Mouse (Mus musculus): ENCODE data around the gene Abcc9. TPM values are rescaled to one million over a fixed set of nuclear protein-coding genes. Genes with fewer than 3 reads are reported as not detected.

Gene Abcc9
- polyA plus RNA-seq, 1 experiment from 2014 or later: 1.1 TPM

- Histone ChIP-seq H3K36me3 (no peaks in the 10 kb centered on the region), H3K4me1 (replicated peaks) (no peaks in the 10 kb centered on the region), H3K27ac (no peak overlapping the region), H3K9me3 (replicated peaks) (no peaks in the 10 kb centered on the region), H3K4me2 (no peak overlapping the region), H3K4me3 (replicated peaks) (no peak overlapping the region), H3K27me3 (no peaks in the 10 kb centered on the region), H3K9ac (no peak overlapping the region)
- WGBS (ENCODE audit: insufficient replicate concordance): 61% methylated on average over 14 of the region's 14 CpGs
- DNase-seq (no peak), ATAC-seq (ENCODE audit: low read depth) (no peak)
These were observed 30.6 kb upstream of the Abcc9 start for GRCm38 (mm10) chr6:142732567-142733290.

- H3K9me3 ChIP-seq (replicated peaks): no peaks in the 10 kb centered on the region
- DNase-seq (no peak), ATAC-seq (ENCODE audit: low read depth) (no peak)
- 63% methylated on average over 4 of the region's 4 CpGs for WGBS (ENCODE audit: insufficient replicate concordance)
- H3K27me3 ChIP-seq: no peaks in the 10 kb centered on the region
- no peak overlapping the region for H3K4me3 ChIP-seq (replicated peaks)
- no peak overlapping the region for H3K4me2 ChIP-seq
- H3K9ac ChIP-seq: no peak overlapping the region
- no peak overlapping the region for H3K27ac ChIP-seq
- H3K4me1 ChIP-seq (replicated peaks): no peaks in the 10 kb centered on the region
- no peaks in the 10 kb centered on the region for H3K36me3 ChIP-seq
These were observed 23.9 kb upstream of the Abcc9 start for GRCm38 (mm10) chr6:142726032-142726431.

GRCm38 (mm10) chr6:142721731-142722130 is 19.6 kb upstream of the Abcc9 start:
- H3K4me1 ChIP-seq (replicated peaks): no peaks in the 10 kb centered on the region
- H3K36me3 ChIP-seq: no peaks in the 10 kb centered on the region
- ATAC-seq (ENCODE audit: low read depth): no peak
- H3K4me2 ChIP-seq: no peak overlapping the region
- DNase-seq: no peak
- H3K27ac ChIP-seq: no peak overlapping the region
- H3K27me3 ChIP-seq: no peaks in the 10 kb centered on the region
- no peaks in the 10 kb centered on the region for H3K9me3 ChIP-seq (replicated peaks)
- 72% methylated on average over 8 of the region's 8 CpGs for WGBS (ENCODE audit: insufficient replicate concordance)
- H3K4me3 ChIP-seq (replicated peaks): no peak overlapping the region
- no peak overlapping the region for H3K9ac ChIP-seq

GRCm38 (mm10) chr6:142720641-142721040 is 18.5 kb upstream of the Abcc9 start:
- H3K4me1 ChIP-seq (replicated peaks): no peaks in the 10 kb centered on the region
- H3K27ac ChIP-seq: no peak overlapping the region
- no peaks in the 10 kb centered on the region for H3K36me3 ChIP-seq
- ATAC-seq (ENCODE audit: low read depth) (no peak), DNase-seq (no peak)
- H3K9ac ChIP-seq: no peak overlapping the region
- no peaks in the 10 kb centered on the region for H3K9me3 ChIP-seq (replicated peaks)
- no peak overlapping the region for H3K4me3 ChIP-seq (replicated peaks)
- H3K4me2 ChIP-seq: no peak overlapping the region
- no peaks in the 10 kb centered on the region for H3K27me3 ChIP-seq
- WGBS (ENCODE audit: insufficient replicate concordance): 60% methylated on average over 6 of the region's 6 CpGs

GRCm38 (mm10) chr6:142718167-142718566 is 16.1 kb upstream of the Abcc9 start:
- H3K9me3 ChIP-seq (replicated peaks): no peaks in the 10 kb centered on the region
- H3K27me3 ChIP-seq: no peaks in the 10 kb centered on the region
- H3K4me1 ChIP-seq (replicated peaks): no peaks in the 10 kb centered on the region
- no peak overlapping the region for H3K4me2 ChIP-seq
- H3K4me3 ChIP-seq (replicated peaks): no peak overlapping the region
- H3K36me3 ChIP-seq: no peaks in the 10 kb centered on the region
- H3K9ac ChIP-seq: no peak overlapping the region
- WGBS (ENCODE audit: insufficient replicate concordance): 66% methylated on average over 7 of the region's 7 CpGs
- ATAC-seq (ENCODE audit: low read depth) (no peak), DNase-seq (no peak)
- H3K27ac ChIP-seq: no peak overlapping the region

- Histone ChIP-seq H3K27me3 (no peaks in the 10 kb centered on the region), H3K36me3 (no peaks in the 10 kb centered on the region), H3K9ac (no peak overlapping the region), H3K4me1 (replicated peaks) (no peaks in the 10 kb centered on the region), H3K4me3 (replicated peaks) (no peak overlapping the region), H3K4me2 (no peak overlapping the region), H3K27ac (no peak overlapping the region), H3K9me3 (replicated peaks) (no peaks in the 10 kb centered on the region)
- DNase-seq: no peak
- ATAC-seq (ENCODE audit: low read depth): no peak
- WGBS (ENCODE audit: insufficient replicate concordance): 51% methylated on average over 4 of the region's 4 CpGs
These were observed 15.1 kb upstream of the Abcc9 start for GRCm38 (mm10) chr6:142717186-142717585.

GRCm38 (mm10) chr6:142715026-142715425 is 12.9 kb upstream of the Abcc9 start:
- no peaks in the 10 kb centered on the region for H3K36me3 ChIP-seq
- H3K4me2 ChIP-seq: no peak overlapping the region

GRCm38 (mm10) chr6:142711106-142711505 is 9.0 kb upstream of the Abcc9 start:
- WGBS (ENCODE audit: insufficient replicate concordance): 63% methylated on average over 4 of the region's 4 CpGs
- no peak overlapping the region for H3K27ac ChIP-seq
- no peak overlapping the region for H3K4me3 ChIP-seq (replicated peaks)
- H3K9me3 ChIP-seq (replicated peaks): no peaks in the 10 kb centered on the region
- H3K9ac ChIP-seq: no peak overlapping the region
- H3K36me3 ChIP-seq: no peaks in the 10 kb centered on the region
- H3K27me3 ChIP-seq: no peaks in the 10 kb centered on the region
- no peaks in the 10 kb centered on the region for H3K4me1 ChIP-seq (replicated peaks)
- ATAC-seq (ENCODE audit: low read depth): no peak
- H3K4me2 ChIP-seq: no peak overlapping the region
- no peak for DNase-seq

More at GRCm38 (mm10) chr6:142715026-142715425, 12.9 kb upstream of the Abcc9 start:
- DNase-seq: no peak
- H3K27ac ChIP-seq: no peak overlapping the region
- H3K9ac ChIP-seq: no peak overlapping the region
- 53% methylated on average over 8 of the region's 8 CpGs for WGBS (ENCODE audit: insufficient replicate concordance)
- H3K4me3 ChIP-seq (replicated peaks): no peak overlapping the region
- H3K27me3 ChIP-seq: no peaks in the 10 kb centered on the region
- no peak for ATAC-seq (ENCODE audit: low read depth)
- H3K9me3 ChIP-seq (replicated peaks): no peaks in the 10 kb centered on the region
- no peaks in the 10 kb centered on the region for H3K4me1 ChIP-seq (replicated peaks)

- ATAC-seq (ENCODE audit: low read depth) (no peak), DNase-seq (no peak)
- no peaks in the 10 kb centered on the region for H3K4me1 ChIP-seq (replicated peaks)
- no peak overlapping the region for H3K9ac ChIP-seq
- H3K36me3 ChIP-seq: no peaks in the 10 kb centered on the region
- peak overlapping the region; percentile 11; the same call in 1 of the 2 replicates for H3K27ac ChIP-seq
- H3K4me3 ChIP-seq (replicated peaks): no peak overlapping the region
- no peaks in the 10 kb centered on the region for H3K9me3 ChIP-seq (replicated peaks)
- H3K27me3 ChIP-seq: no peaks in the 10 kb centered on the region
- H3K4me2 ChIP-seq: no peak overlapping the region
- WGBS (ENCODE audit: insufficient replicate concordance): 62% methylated on average over 6 of the region's 6 CpGs
These were observed 8.6 kb upstream of the Abcc9 start for GRCm38 (mm10) chr6:142710690-142711089.

- Histone ChIP-seq H3K9ac (no peak overlapping the region), H3K36me3 (no peaks in the 10 kb centered on the region), H3K27ac (no peak overlapping the region), H3K4me2 (no peak overlapping the region), H3K4me3 (replicated peaks) (no peak overlapping the region), H3K27me3 (no peaks in the 10 kb centered on the region), H3K4me1 (replicated peaks) (no peaks in the 10 kb centered on the region), H3K9me3 (replicated peaks) (no peaks in the 10 kb centered on the region)
- DNase-seq (no peak), ATAC-seq (ENCODE audit: low read depth) (no peak)
- WGBS (ENCODE audit: insufficient replicate concordance): 58% methylated on average over 6 of the region's 6 CpGs
These were observed 6.3 kb upstream of the Abcc9 start for GRCm38 (mm10) chr6:142708369-142708768.

GRCm38 (mm10) chr6:142706688-142707087 is 4.6 kb upstream of the Abcc9 start:
- H3K4me3 ChIP-seq (replicated peaks): no peak overlapping the region
- H3K9me3 ChIP-seq (replicated peaks): no peaks in the 10 kb centered on the region
- no peaks in the 10 kb centered on the region for H3K36me3 ChIP-seq
- DNase-seq (no peak), ATAC-seq (ENCODE audit: low read depth) (no peak)
- no peak overlapping the region for H3K9ac ChIP-seq
- peaks cover 7% of the 10 kb centered on the region for H3K27me3 ChIP-seq
- H3K4me1 ChIP-seq (replicated peaks): 0 out of 2 replicates have a peak, but pooled peaks cover 4% of the 10 kb centered on the region
- 57% methylated on average over 3 of the region's 3 CpGs for WGBS (ENCODE audit: insufficient replicate concordance)
- H3K4me2 ChIP-seq: no peak overlapping the region
- H3K27ac ChIP-seq: no peak overlapping the region

- H3K4me1 ChIP-seq (replicated peaks): 0 out of 2 replicates have a peak, but pooled peaks cover 4% of the 10 kb centered on the region
- no peak for ATAC-seq (ENCODE audit: low read depth)
- H3K9ac ChIP-seq: no peak overlapping the region
- no peak for DNase-seq
- WGBS (ENCODE audit: insufficient replicate concordance): 46% methylated on average over 11 of the region's 11 CpGs
- no peak overlapping the region for H3K4me2 ChIP-seq
- no peaks in the 10 kb centered on the region for H3K36me3 ChIP-seq
- peaks cover 7% of the 10 kb centered on the region for H3K27me3 ChIP-seq
- no peak overlapping the region for H3K4me3 ChIP-seq (replicated peaks)
- H3K27ac ChIP-seq: no peak overlapping the region
- H3K9me3 ChIP-seq (replicated peaks): no peaks in the 10 kb centered on the region
These were observed 1.4 kb upstream of the Abcc9 start for GRCm38 (mm10) chr6:142703441-142703930.

Measured in liver, embryonic 13.5 days (tissue).